Mouse (Mus musculus) liver, embryonic 16.5 days (tissue): ENCODE results near the gene Atp7a. TPM values are rescaled to one million over a fixed set of nuclear protein-coding genes. Genes with fewer than 3 reads are reported as not detected.

Experiments used
- ATAC-seq: fragments of 200-750 bp; cut with Nextera tagmentation; 2 replicates; pipeline ENCODE4 v1.8.0; 2017; ENCODE audit warnings: low read depth, mild to moderate bottlenecking, moderate number of reproducible peaks, moderate library complexity
- H3K27ac ChIP-seq: fragments of 300-500 bp; sonication (generic); 2 replicates; pipeline ENCODE4 v1.5.1; 2014; ENCODE audit warnings: mild to moderate bottlenecking, low read length
- H3K27me3 ChIP-seq: fragments of 300-500 bp; sonication (generic); 2 replicates; pipeline ENCODE4 v1.6.1; 2014; ENCODE audit warnings: low read depth, low read length, mixed read lengths; ENCODE audit not compliant: control insufficient read depth, insufficient read depth
- H3K36me3 ChIP-seq: fragments of 300-500 bp; sonication (generic); 2 replicates; pipeline ENCODE4 v1.6.1; 2014; ENCODE audit warnings: mild to moderate bottlenecking; ENCODE audit not compliant: control insufficient read depth, insufficient read depth
- H3K4me1 ChIP-seq: fragments of 300-500 bp; sonication (generic); 2 replicates; pipeline ENCODE4 v1.6.1; 2014; ENCODE audit warnings: low read depth, low read length, mixed read lengths; ENCODE audit not compliant: control insufficient read depth
- H3K4me2 ChIP-seq: fragments of 300-500 bp; sonication (generic); 2 replicates; pipeline ENCODE4 v1.6.1; 2014; ENCODE audit warnings: low read depth, low read length, mixed read lengths
- H3K4me3 ChIP-seq: fragments of 300-500 bp; sonication (generic); 2 replicates; pipeline ENCODE4 v1.5.1; 2014; ENCODE audit warnings: low read depth, mild to moderate bottlenecking, low read length
- H3K9ac ChIP-seq: fragments of 300-500 bp; sonication (generic); 2 replicates; pipeline ENCODE4 v1.6.1; 2014; ENCODE audit warnings: low read depth, low read length
- H3K9me3 ChIP-seq: fragments of 300-500 bp; sonication (generic); replicated peaks from 2 replicates; pipeline ENCODE4 v1.6.1; 2016; ENCODE audit warnings: low read length; ENCODE audit not compliant: control insufficient read depth
- WGBS: fragments of 180-500 bp; shearing (Covaris S2); extraction: QIAGEN DNeasy Blood & Tissue Kit; methylation state at CpG from one replicate; pipeline ENCODE4 v1.1.7; 2014; ENCODE audit not compliant: insufficient replicate concordance; 5-methylcytosine and 5-hydroxymethylcytosine counted together
- polyA plus RNA-seq: library from polyadenylated mRNA; unstranded; fragments of >200 nt; fragmentation: Nextera tagmentation; extraction: Ambion mirVana; gene quantifications from 2 replicates; pipeline ENCODE4 v1.2.1, GENCODE M21; 2015

Gene Atp7a
- polyA plus RNA-seq, 1 experiment from 2014 or later: 14.7 TPM

GRCm38 (mm10) chrX:106017102-106017501, 10.0 kb upstream of the Atp7a start:
- H3K4me1 ChIP-seq: peaks cover 6% of the 10 kb centered on the region
- no peak for ATAC-seq
- H3K27me3 ChIP-seq: no peaks in the 10 kb centered on the region
- H3K9ac ChIP-seq: 0 out of 2 replicates have a peak overlapping the region, but pooled peaks have one; percentile 2
- H3K36me3 ChIP-seq: no peaks in the 10 kb centered on the region
- H3K4me2 ChIP-seq: peak overlapping the region; percentile 44
- no peak overlapping the region for H3K27ac ChIP-seq
- peak overlapping the region; percentile 25 for H3K4me3 ChIP-seq
- H3K9me3 ChIP-seq: no peaks in the 10 kb centered on the region
- 62% methylated on average over 3 of the region's 3 CpGs for WGBS

- 82% methylated on average over 4 of the region's 4 CpGs for WGBS
- Histone ChIP-seq H3K4me3 (no peak overlapping the region; the same call in 1 of the 2 replicates), H3K27me3 (no peaks in the 10 kb centered on the region), H3K9me3 (no peaks in the 10 kb centered on the region), H3K27ac (no peak overlapping the region), H3K9ac (no peak overlapping the region), H3K4me2 (peak overlapping the region; percentile 44; the same call in 1 of the 2 replicates), H3K4me1 (peaks cover 5% of the 10 kb centered on the region), H3K36me3 (no peaks in the 10 kb centered on the region)
- no peak for ATAC-seq
Observed at GRCm38 (mm10) chrX:106017516-106017915, 9.6 kb upstream of the Atp7a start.

- H3K4me3 ChIP-seq: peak overlapping the region; percentile 69
- peak; percentile 6 for ATAC-seq
- peak overlapping the region; percentile 76 for H3K27ac ChIP-seq
- no peaks in the 10 kb centered on the region; the same call in 1 of the 2 replicates for H3K4me1 ChIP-seq
- no peaks in the 10 kb centered on the region for H3K9me3 ChIP-seq
- peak overlapping the region; percentile 65 for H3K4me2 ChIP-seq
- H3K9ac ChIP-seq: peak overlapping the region; percentile 72
- WGBS: 18% methylated on average over 8 of the region's 8 CpGs
- H3K27me3 ChIP-seq: no peaks in the 10 kb centered on the region
- H3K36me3 ChIP-seq: no peaks in the 10 kb centered on the region
Observed at GRCm38 (mm10) chrX:106027343-106027674, 233 bp downstream of the Atp7a start.

- H3K9me3 ChIP-seq: no peaks in the 10 kb centered on the region
- H3K4me2 ChIP-seq: no peak overlapping the region
- no peaks in the 10 kb centered on the region for H3K27me3 ChIP-seq
- no peak overlapping the region for H3K9ac ChIP-seq
- ATAC-seq: no peak
- no peaks in the 10 kb centered on the region for H3K36me3 ChIP-seq
- H3K4me3 ChIP-seq: no peak overlapping the region
- no peaks in the 10 kb centered on the region; the same call in 1 of the 2 replicates for H3K4me1 ChIP-seq
- 57% methylated on average over 5 of the region's 5 CpGs for WGBS
- no peak overlapping the region for H3K27ac ChIP-seq
Observed at GRCm38 (mm10) chrX:106030176-106030575, 3.1 kb downstream of the Atp7a start.

- Histone ChIP-seq H3K9me3 (no peaks in the 10 kb centered on the region), H3K27me3 (no peaks in the 10 kb centered on the region), H3K4me3 (no peak overlapping the region), H3K4me2 (no peak overlapping the region), H3K27ac (no peak overlapping the region), H3K4me1 (no peaks in the 10 kb centered on the region; the same call in 1 of the 2 replicates), H3K9ac (no peak overlapping the region), H3K36me3 (no peaks in the 10 kb centered on the region)
- ATAC-seq: no peak
Observed at GRCm38 (mm10) chrX:106031124-106031523, 4.0 kb downstream of the Atp7a start.

- no peaks in the 10 kb centered on the region for H3K9me3 ChIP-seq
- H3K27me3 ChIP-seq: no peaks in the 10 kb centered on the region
- no peak overlapping the region for H3K27ac ChIP-seq
- ATAC-seq: no peak
- H3K4me3 ChIP-seq: no peak overlapping the region
- no peak overlapping the region for H3K9ac ChIP-seq
- no peak overlapping the region for H3K4me2 ChIP-seq
- no peaks in the 10 kb centered on the region; the same call in 1 of the 2 replicates for H3K4me1 ChIP-seq
- H3K36me3 ChIP-seq: no peaks in the 10 kb centered on the region
- 40% methylated on average over 2 of the region's 2 CpGs for WGBS
Observed at GRCm38 (mm10) chrX:106035727-106036126, 8.7 kb downstream of the Atp7a start.

- Histone ChIP-seq H3K9ac (no peak overlapping the region), H3K27me3 (no peaks in the 10 kb centered on the region), H3K9me3 (no peaks in the 10 kb centered on the region), H3K36me3 (no peaks in the 10 kb centered on the region), H3K4me2 (no peak overlapping the region), H3K4me1 (no peaks in the 10 kb centered on the region; the same call in 1 of the 2 replicates), H3K27ac (no peak overlapping the region), H3K4me3 (no peak overlapping the region)
- 63% methylated on average over 3 of the region's 3 CpGs for WGBS
- no peak for ATAC-seq
Observed at GRCm38 (mm10) chrX:106037185-106037752, 10.2 kb downstream of the Atp7a start.

GRCm38 (mm10) chrX:106043863-106044617, 17.0 kb downstream of the Atp7a start:
- 0 out of 2 replicates have a peak overlapping the region, but pooled peaks have one; percentile 24 for H3K9ac ChIP-seq
- H3K36me3 ChIP-seq: no peaks in the 10 kb centered on the region
- no peaks in the 10 kb centered on the region for H3K9me3 ChIP-seq
- 0 out of 2 replicates have a peak overlapping the region, but pooled peaks have one; percentile 24 for H3K27ac ChIP-seq
- 23% methylated on average over 8 of the region's 8 CpGs for WGBS
- H3K27me3 ChIP-seq: no peaks in the 10 kb centered on the region
- peak; percentile 76 for ATAC-seq
- H3K4me3 ChIP-seq: no peak overlapping the region
- peak overlapping the region; percentile 37 for H3K4me2 ChIP-seq
- peaks cover 10% of the 10 kb centered on the region for H3K4me1 ChIP-seq

- Histone ChIP-seq H3K4me2 (no peak overlapping the region), H3K36me3 (no peaks in the 10 kb centered on the region), H3K27ac (0 out of 2 replicates have a peak overlapping the region, but pooled peaks have one; percentile 6), H3K9ac (peak overlapping the region; percentile 14; the same call in 1 of the 2 replicates), H3K27me3 (no peaks in the 10 kb centered on the region), H3K4me1 (peaks cover 10% of the 10 kb centered on the region), H3K9me3 (no peaks in the 10 kb centered on the region), H3K4me3 (no peak overlapping the region)
- ATAC-seq: no peak
- WGBS: 40% methylated on average over 2 of the region's 2 CpGs
Observed at GRCm38 (mm10) chrX:106045455-106045854, 18.4 kb downstream of the Atp7a start.
